In the genomic region with DNA sequence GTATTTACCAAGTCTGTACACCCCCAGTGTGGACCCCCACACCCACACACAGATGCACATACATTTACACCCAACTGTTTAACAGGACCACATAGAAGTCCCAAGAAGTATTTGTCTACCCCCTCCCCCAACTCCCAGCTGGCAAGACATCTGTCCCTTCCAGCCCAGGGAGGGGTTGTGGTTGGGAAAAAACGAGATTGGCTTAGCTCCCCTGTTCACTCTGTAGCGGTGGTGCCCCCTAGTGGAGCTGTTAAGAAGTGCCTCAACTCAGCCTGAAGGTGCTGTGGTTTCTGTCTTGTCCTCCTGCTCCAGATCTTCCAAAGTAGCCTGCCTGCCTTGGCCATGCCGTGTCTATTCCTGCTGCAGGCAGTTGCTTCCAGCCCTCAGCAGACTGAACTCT, we compare ENCODE assay signal across 8 mouse cellular contexts. TPM values are rescaled to one million over a fixed set of nuclear protein-coding genes. Genes with fewer than 3 reads are reported as not detected.
A peak's percentile ranks its signal among the peaks of the same experiment; 100 is the strongest.
DNase-seq lines count a peak whose midpoint lies in the region; ATAC-seq and TF ChIP-seq lines count a peak whose summit lies in the region.

No protein-coding gene starts in this region.

- H3K4me1 ChIP-seq in liver, embryonic 12.5 days, result peaks cover 11% of the 10 kb centered on the region
- H3K4me1 ChIP-seq in stomach, embryonic 16.5 days (ENCODE audit: control insufficient read depth, insufficient read depth, low read length), result peaks cover 10% of the 10 kb centered on the region

- no peak overlapping the region for H3K4me3 ChIP-seq in liver, embryonic 12.5 days
- H3K4me3 ChIP-seq in myocyte, result no peak overlapping the region
- no peak overlapping the region for H3K4me3 ChIP-seq in stomach, embryonic 16.5 days (replicated peaks; ENCODE audit: low read length)

- no peak overlapping the region for H3ac ChIP-seq in myocyte (ENCODE audit: control insufficient read depth, insufficient read length)

- intact Hi-C loops in left cerebral cortex, postnatal 4 days (cut with DNase I), result no loop called here

- 4% methylated on average over 3 of the region's 3 CpGs for WGBS in liver, embryonic 12.5 days (ENCODE audit: insufficient replicate concordance)
- 7% methylated on average over 3 of the region's 3 CpGs for WGBS in stomach, embryonic 16.5 days

- ATAC-seq in liver, embryonic 12.5 days, result no peak
- 0 out of 2 replicates have a peak, but pooled peaks have one; percentile 37 for ATAC-seq in stomach, embryonic 16.5 days (ENCODE audit: insufficient read depth, low FRiP score)

- peak; percentile 78 for DNase-seq in liver
- DNase-seq in cerebellum, adult 8-10 months, result peak; percentile 75
- DNase-seq in frontal cortex, postnatal 10 days (ENCODE audit: low spot score in 2 of 2), result peak; percentile 66 to 70
- DNase-seq in kidney, adult 18-20 months, result peak; percentile 75
- peak; percentile 89 for DNase-seq in left cerebral cortex, postnatal 4 days

- H3K27ac ChIP-seq in liver, embryonic 12.5 days, result no peak overlapping the region
- no peak overlapping the region for H3K27ac ChIP-seq in stomach, embryonic 16.5 days (ENCODE audit: low read length)

- no peak for TF ChIP-seq POLR2A in myocyte (IDR thresholded peaks at IDR 0.05; ENCODE audit: insufficient read length, low read depth)

- H3K9ac ChIP-seq in liver, embryonic 12.5 days, result no peak overlapping the region
- no peak overlapping the region for H3K9ac ChIP-seq in stomach, embryonic 16.5 days (ENCODE audit: low read length)

- H3K36me3 ChIP-seq in liver, embryonic 12.5 days, result no peaks in the 10 kb centered on the region
- H3K36me3 ChIP-seq in myocyte (ENCODE audit: control insufficient read depth, insufficient read depth), result no peaks in the 10 kb centered on the region
- H3K36me3 ChIP-seq in stomach, embryonic 16.5 days (ENCODE audit: control insufficient read depth, insufficient read depth, low read length), result no peaks in the 10 kb centered on the region

- H3K4me2 ChIP-seq in liver, embryonic 12.5 days, result no peak overlapping the region
- H3K4me2 ChIP-seq in myocyte (ENCODE audit: low read depth), result peak overlapping the region; percentile 64
- no peak overlapping the region for H3K4me2 ChIP-seq in stomach, embryonic 16.5 days (ENCODE audit: low read depth, low read length)

- H3K27me3 ChIP-seq in liver, embryonic 12.5 days (replicated peaks), result peaks cover 18% of the 10 kb centered on the region
- H3K27me3 ChIP-seq in myocyte (ENCODE audit: control insufficient read depth, insufficient read depth, insufficient read length), result no peaks in the 10 kb centered on the region
- H3K27me3 ChIP-seq in stomach, embryonic 16.5 days (ENCODE audit: control insufficient read depth, insufficient read depth, low read length), result no peaks in the 10 kb centered on the region

- no peaks in the 10 kb centered on the region for H3K79me2 ChIP-seq in myocyte (ENCODE audit: control insufficient read depth, insufficient read depth)

- H3K9me3 ChIP-seq in liver, embryonic 12.5 days (replicated peaks), result no peaks in the 10 kb centered on the region
- H3K9me3 ChIP-seq in stomach, embryonic 16.5 days (replicated peaks; ENCODE audit: control insufficient read depth, low read length), result no peaks in the 10 kb centered on the region

TF ChIP-seq in myocyte, 11 proteins besides CTCF, POLR2A, EP300 and RAD21:
- peak; percentile 51 for TF ChIP-seq TCF12 (IDR thresholded peaks at IDR 0.05; ENCODE audit: insufficient read depth, poor library complexity, severe bottlenecking)
- peak; percentile 39 for TF ChIP-seq TCF3 (IDR thresholded peaks at IDR 0.05; ENCODE audit: insufficient read length, low read depth)
- peak; percentile 21 to 79 (median 66) for TF ChIP-seq MYOD1 (IDR thresholded peaks at IDR 0.05; ENCODE audit: control insufficient read depth in 1 of 3, insufficient read length in 2 of 3, low read depth in 2 of 3)
- peak in 2 of 3 experiments; percentile 22 to 90 for TF ChIP-seq MYOG (IDR thresholded peaks at IDR 0.05; ENCODE audit: control insufficient read depth in 1 of 3, insufficient read depth in 1 of 3, insufficient read length in 2 of 3, low read depth in 2 of 3)
- TF ChIP-seq SRF (IDR thresholded peaks at IDR 0.05; ENCODE audit: control insufficient read depth, insufficient read length, low read depth), result no peak

RNA-seq across cellular contexts. Expression of a gene that starts 1.0 kb away (rescaled TPM):
- not detected in 2 replicates for polyA plus RNA-seq in liver, embryonic 12.5 days (2016; fragmentation: Nextera tagmentation; extraction: Ambion mirVana)
- not detected for total RNA-seq in left cerebral cortex, postnatal 4 days (2021)
- 0.32 TPM for polyA plus RNA-seq in myocyte (2012; fragmentation: generic; extraction: Trizol)
- polyA plus RNA-seq in stomach, embryonic 16.5 days (2015; fragmentation: Nextera tagmentation; extraction: Ambion mirVana), result 0.62 and 0.96 TPM in 2 replicates

RNA-seq across cellular contexts. Expression of a gene that starts 13.2 kb away (rescaled TPM):
- 0.02 TPM in 1 of 2 replicates, not detected in the other for polyA plus RNA-seq in liver, embryonic 12.5 days (2016; fragmentation: Nextera tagmentation; extraction: Ambion mirVana)
- not detected for total RNA-seq in left cerebral cortex, postnatal 4 days (2021)
- polyA plus RNA-seq in myocyte (2012; fragmentation: generic; extraction: Trizol), result 15.3 TPM
- 0.04 and 0.30 TPM in 2 replicates for polyA plus RNA-seq in stomach, embryonic 16.5 days (2015; fragmentation: Nextera tagmentation; extraction: Ambion mirVana)

RNA-seq across cellular contexts. Expression of a gene that starts 21.6 kb away (rescaled TPM):
- polyA plus RNA-seq in liver, embryonic 12.5 days (2016; fragmentation: Nextera tagmentation; extraction: Ambion mirVana), result 22.8 and 23.1 TPM in 2 replicates
- total RNA-seq in left cerebral cortex, postnatal 4 days (2021), result 1 to 10 TPM; 4.4 to 6.2 TPM
- polyA plus RNA-seq in myocyte (2012; fragmentation: generic; extraction: Trizol), result not detected
- 39.5 and 40.6 TPM in 2 replicates for polyA plus RNA-seq in stomach, embryonic 16.5 days (2015; fragmentation: Nextera tagmentation; extraction: Ambion mirVana)

RNA-seq across cellular contexts. Expression of a gene that starts 51.8 kb away (rescaled TPM):
- 4.2 and 5.3 TPM in 2 replicates for polyA plus RNA-seq in liver, embryonic 12.5 days (2016; fragmentation: Nextera tagmentation; extraction: Ambion mirVana)
- under 1 TPM; 0.30 to 0.98 TPM for total RNA-seq in left cerebral cortex, postnatal 4 days (2021)
- polyA plus RNA-seq in myocyte (2012; fragmentation: generic; extraction: Trizol), result not detected
- polyA plus RNA-seq in stomach, embryonic 16.5 days (2015; fragmentation: Nextera tagmentation; extraction: Ambion mirVana), result 3.5 and 3.6 TPM in 2 replicates

Comparison
In these comparisons a context has a peak if more than half of its experiments do, and no peak if none do; other contexts are left out.
1. RNA of a gene that starts 13.2 kb away (polyA plus RNA-seq): 15.3 TPM in myocyte (single experiment); 0.04 to 0.30 TPM in stomach, embryonic 16.5 days and 0.02 TPM in liver, embryonic 12.5 days; every median in the first group is over 10 times any median in the second.
2. RNA of a gene that starts 21.6 kb away (polyA plus RNA-seq): 39.5 to 40.6 TPM in stomach, embryonic 16.5 days and 22.8 to 23.1 TPM in liver, embryonic 12.5 days; not detected in myocyte (single experiment); every median in the first group is over 10 times any median in the second.
3. Peak in every context shown above with its lines, with median percentiles within 50 percentile points of each other: DNase-seq.